ENCODE assay signal across 13 mouse cellular contexts in the genomic region with DNA sequence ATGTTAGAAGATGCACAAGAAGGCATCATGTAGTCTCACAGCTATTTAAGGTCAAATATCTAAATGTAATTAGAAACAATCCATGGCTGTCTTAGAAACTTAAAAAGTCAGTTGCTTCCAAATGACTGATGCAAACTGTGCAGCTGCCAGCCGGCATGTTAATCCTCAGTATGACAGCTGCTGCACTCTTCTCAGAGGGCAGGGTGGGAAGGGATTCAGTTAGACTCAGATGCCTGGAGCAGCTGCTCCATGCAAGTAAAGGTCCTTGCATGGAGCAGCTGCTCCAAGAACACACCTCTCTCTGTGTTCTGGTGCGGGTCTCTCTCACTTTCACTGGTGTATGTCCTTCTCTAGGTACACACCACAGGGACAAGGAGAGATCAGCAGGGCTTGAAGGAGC. TPM values are rescaled to one million over a fixed set of nuclear protein-coding genes. Genes with fewer than 3 reads are reported as not detected.
A peak's percentile ranks its signal among the peaks of the same experiment; 100 is the strongest.
DNase-seq lines count a peak whose midpoint lies in the region; ATAC-seq lines count a peak whose summit lies in the region.
"Had no signal": no experiment of that assay in that cellular context is flagged by ENCODE, and none has a peak within 500 bp of the region (broad histone marks: within the 10 kb centered on the region; RNA-seq: fewer than 3 reads in every experiment).

No protein-coding gene starts in this region.

- no peak overlapping the region for H3K4me3 ChIP-seq in heart, embryonic 10.5 days
- H3K4me3 ChIP-seq in midbrain, embryonic 14.5 days (replicated peaks; ENCODE audit: low read depth, low read length), result no peak overlapping the region
- H3K4me3 ChIP-seq: intestine, embryonic 15.5 days had no signal

- H3K4me1 ChIP-seq in heart, embryonic 10.5 days, result peaks cover 21% of the 10 kb centered on the region
- peaks cover 7% of the 10 kb centered on the region; the same call in 1 of the 2 replicates for H3K4me1 ChIP-seq in midbrain, embryonic 14.5 days (ENCODE audit: control insufficient read depth, insufficient read depth, low read length)
- H3K4me1 ChIP-seq: intestine, embryonic 15.5 days had no signal

- H3K27ac ChIP-seq in heart, embryonic 10.5 days, result peak overlapping the region; percentile 47; the same call in 1 of the 2 replicates
- H3K27ac ChIP-seq in midbrain, embryonic 14.5 days (replicated peaks; ENCODE audit: low read depth, low read length), result peak overlapping the region; percentile 8; the same call in 1 of the 2 replicates
- H3K27ac ChIP-seq: intestine, embryonic 15.5 days had no signal

- no peak overlapping the region for H3K4me2 ChIP-seq in midbrain, embryonic 14.5 days (ENCODE audit: low read length)
- H3K4me2 ChIP-seq: intestine, embryonic 15.5 days had no signal

- H3K9me3 ChIP-seq in heart, embryonic 10.5 days, result no peaks in the 10 kb centered on the region
- H3K9me3 ChIP-seq in midbrain, embryonic 14.5 days (ENCODE audit: control insufficient read depth, low read length), result no peaks in the 10 kb centered on the region
- H3K9me3 ChIP-seq: intestine, embryonic 15.5 days had no signal

- no peak overlapping the region for H3K9ac ChIP-seq in midbrain, embryonic 14.5 days (replicated peaks; ENCODE audit: low read length)
- H3K9ac ChIP-seq: intestine, embryonic 15.5 days had no signal

- intact Hi-C loops in heart, postnatal 25 days (cut with DNase I), result no loop called here

- 0 out of 2 replicates have a peak, but pooled peaks have one; percentile 5 for ATAC-seq in granulocyte monocyte progenitor cell, adult 5-6 weeks (replicated peaks; ENCODE audit: poor library complexity, severe bottlenecking)
- peak; percentile 68; the same call in 1 of the 2 replicates for ATAC-seq in midbrain, embryonic 14.5 days (ENCODE audit: low FRiP score, low TSS enrichment)
- ATAC-seq: intestine, embryonic 15.5 days had no signal

- H3K27me3 ChIP-seq in heart, embryonic 10.5 days (ENCODE audit: insufficient read depth, poor library complexity, severe bottlenecking), result no peaks in the 10 kb centered on the region
- no peaks in the 10 kb centered on the region for H3K27me3 ChIP-seq in midbrain, embryonic 14.5 days (ENCODE audit: control insufficient read depth, insufficient read depth, low read length)
- H3K27me3 ChIP-seq: CH12.LX; intestine, embryonic 15.5 days had no signal

- H3K36me3 ChIP-seq in heart, embryonic 10.5 days, result no peaks in the 10 kb centered on the region
- no peaks in the 10 kb centered on the region for H3K36me3 ChIP-seq in midbrain, embryonic 14.5 days (ENCODE audit: control insufficient read depth, insufficient read depth, low read length)
- H3K36me3 ChIP-seq: intestine, embryonic 15.5 days had no signal

- DNase-seq in heart, embryonic 10.5 days (ENCODE audit: low spot score), result no peak
- no peak for DNase-seq in heart, postnatal 25 days (ENCODE audit: low spot score)
- DNase-seq in embryo, embryonic 10.5 days (ENCODE audit: low spot score), result peak; percentile 35
- DNase-seq in midbrain, embryonic 14.5 days, result peak; percentile 48
- no peak for DNase-seq in urinary bladder, adult 2 months (ENCODE audit: low spot score)
- DNase-seq in adrenal gland, postnatal 4 days (ENCODE audit: low spot score in 2 of 2), result no peak
- DNase-seq in adrenal gland, postnatal 36 days, result no peak
- DNase-seq: cerebellum, adult 11 months; lung, postnatal 36 days; thymus, postnatal 14 days had no signal

- WGBS in heart, embryonic 10.5 days, result 50% methylated on average over 2 of the region's 2 CpGs
- 13% methylated on average over 2 of the region's 2 CpGs for WGBS in midbrain, embryonic 14.5 days

RNA-seq across cellular contexts. Expression of gene 4931440F15Rik, which starts 51.2 kb away (rescaled TPM):
- polyA plus RNA-seq in heart, embryonic 10.5 days (2016; fragmentation: Nextera tagmentation; extraction: Ambion mirVana), result 0.39 and 0.45 TPM in 2 replicates
- total RNA-seq in heart, postnatal 25 days (2021), result 1 to 10 TPM; 1.8 to 2.3 TPM
- not detected in 2 replicates for total RNA-seq in granulocyte monocyte progenitor cell, adult 5-6 weeks (2014; fragmentation: Nextera tagmentation)
- total RNA-seq in granulocyte monocyte progenitor cell, adult 5-6 weeks (2017), result 0.21 TPM in 1 of 2 replicates, not detected in the other
- polyA plus RNA-seq in midbrain, embryonic 14.5 days (2014; fragmentation: Nextera tagmentation; extraction: Ambion mirVana), result 0.58 and 0.67 TPM in 2 replicates
- polyA plus RNA-seq in urinary bladder, adult 2 months (2012; rRNA removed), result 0.04 and 0.15 TPM in 2 replicates
- under 1 TPM; 0.48 to 0.85 TPM for total RNA-seq in adrenal gland, postnatal 4 days (2021)
- total RNA-seq in adrenal gland, postnatal 36 days (2021), result under 1 TPM; 0.40 to 0.53 TPM
- total RNA-seq: CH12.LX had no signal

Comparison
In these comparisons a context has a peak if more than half of its experiments do, and no peak if none do; other contexts are left out.
1. DNase-seq: peak in embryo, embryonic 10.5 days (single experiment) and midbrain, embryonic 14.5 days (single experiment); none in heart, embryonic 10.5 days (single experiment), heart, postnatal 25 days (single experiment), urinary bladder, adult 2 months (single experiment), adrenal gland, postnatal 4 days (0 of 2) and adrenal gland, postnatal 36 days (0 of 2).